Mouse (Mus musculus): ENCODE data around the gene Kat2a. TPM values are rescaled to one million over a fixed set of nuclear protein-coding genes. Genes with fewer than 3 reads are reported as not detected.
A peak's percentile ranks its signal among the peaks of the same experiment; 100 is the strongest.

Kat2a gene
- total RNA-seq, 2 experiments from 2014 or later, result 63.1 to 65.4 TPM

DNA sequence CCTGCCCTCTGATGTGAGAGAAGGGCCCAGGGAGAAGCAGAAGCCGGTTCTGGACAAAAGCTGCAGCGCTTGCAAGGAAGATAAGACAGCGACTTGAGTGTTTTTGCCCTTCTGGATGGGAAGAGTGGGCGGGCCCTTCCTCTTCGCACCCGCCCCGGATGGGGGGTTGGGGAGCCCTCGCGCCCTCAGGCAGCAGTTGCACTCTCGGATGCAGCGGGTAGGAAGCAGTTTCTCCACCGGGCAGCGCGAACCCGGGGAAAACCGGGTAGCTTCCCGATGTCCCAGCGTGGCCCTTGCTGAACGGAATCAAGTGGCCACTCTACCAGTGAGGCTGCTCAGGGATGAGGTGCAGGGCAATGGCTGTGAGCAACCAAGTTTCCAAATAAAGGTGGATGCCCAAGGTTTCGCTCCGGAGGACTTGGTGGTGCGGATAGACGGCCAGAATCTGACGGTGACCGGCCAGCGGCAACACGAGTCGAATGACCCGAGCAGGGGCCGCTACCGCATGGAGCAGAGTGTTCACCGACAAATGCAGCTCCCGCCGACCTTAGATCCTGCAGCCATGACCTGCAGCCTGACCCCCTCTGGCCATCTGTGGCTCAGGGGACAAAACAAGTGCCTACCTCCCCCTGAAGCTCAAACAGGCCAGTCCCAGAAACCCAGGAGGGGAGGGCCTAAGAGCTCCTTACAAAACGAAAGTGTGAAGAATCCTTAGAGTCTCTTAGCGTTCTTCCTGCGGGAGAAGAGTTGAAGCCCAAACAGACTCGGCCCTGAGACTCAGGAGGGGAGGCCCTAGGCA, 1.7 kb upstream of the Kat2a start, which contains the start of gene Hspb9:
Gene Hspb9, plus strand, starts transcription at position 116 of the 799 bp plus-strand sequence.
- intact Hi-C loops (cut with DNase I), result loop anchor here (2.0 kb wide), 1 partner anchor 47 kb away; no protein-coding TSS in a partner anchor
- DNase-seq (ENCODE audit: low spot score in 2 of 2), result peak; percentile 40 to 55

DNA sequence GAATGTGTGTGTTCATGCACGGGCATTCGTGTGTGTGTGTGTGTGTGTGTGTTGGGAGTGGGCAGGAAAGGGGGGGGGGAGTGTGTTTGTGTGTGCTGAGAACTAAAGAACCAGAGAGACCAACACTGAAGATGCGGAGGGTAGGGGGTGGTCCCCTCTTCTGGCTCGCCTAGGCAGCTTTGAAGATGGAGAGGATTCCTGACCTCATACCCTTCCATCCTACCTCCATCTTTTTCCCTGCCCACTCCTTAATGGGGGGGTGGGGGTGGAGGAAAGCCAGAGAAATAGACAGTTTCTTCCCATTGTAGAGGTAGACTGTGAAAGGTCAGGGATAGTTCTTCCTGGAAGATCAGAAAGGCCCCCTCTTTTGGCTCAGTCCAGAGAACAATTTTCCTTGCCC, 909 bp upstream of the Kat2a start:
- intact Hi-C loops (cut with DNase I), result no loop called here
- DNase-seq (ENCODE audit: low spot score in 2 of 2), result no peak

- DNase-seq (ENCODE audit: low spot score in 2 of 2), result no peak
- intact Hi-C loops (cut with DNase I), result no loop called here
These were observed 1.3 kb downstream of the Kat2a start for GRCm38 (mm10) chr11:100710977-100711376.

DNA sequence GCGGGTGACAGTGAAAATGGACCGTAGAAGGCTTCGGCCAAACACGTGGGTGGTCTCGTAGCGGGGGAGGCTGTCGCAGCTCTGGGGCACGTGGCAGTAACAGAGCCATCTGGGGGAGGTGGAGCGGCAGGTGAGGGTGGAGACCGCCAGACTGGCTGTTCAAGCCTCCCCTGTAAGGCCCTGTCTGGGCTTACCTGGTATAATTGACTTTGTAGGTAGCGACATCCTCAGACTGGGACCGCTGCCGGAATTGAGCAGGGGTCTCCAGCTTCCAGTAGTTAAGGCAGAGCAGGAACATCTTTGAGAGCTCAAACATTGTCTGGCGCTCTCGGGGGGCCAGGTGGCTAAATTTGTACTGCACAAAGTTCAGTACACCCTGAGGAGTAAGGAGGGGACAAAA, 1.7 kb downstream of the Kat2a start:
- intact Hi-C loops (cut with DNase I), result no loop called here
- no peak for DNase-seq (ENCODE audit: low spot score in 2 of 2)

- intact Hi-C loops (cut with DNase I), result loop anchor here (10.0 kb wide), 1 partner anchor 285 kb away; no protein-coding TSS in a partner anchor
- DNase-seq (ENCODE audit: low spot score in 2 of 2), result no peak
These were observed 3.0 kb downstream of the Kat2a start for GRCm38 (mm10) chr11:100709201-100709810.

- intact Hi-C loops (cut with DNase I), result loop anchor here (10.0 kb wide), 1 partner anchor 280 kb away; no protein-coding TSS in a partner anchor
These were observed 7.0 kb downstream of the Kat2a start for GRCm38 (mm10) chr11:100705095-100705747.

DNA sequence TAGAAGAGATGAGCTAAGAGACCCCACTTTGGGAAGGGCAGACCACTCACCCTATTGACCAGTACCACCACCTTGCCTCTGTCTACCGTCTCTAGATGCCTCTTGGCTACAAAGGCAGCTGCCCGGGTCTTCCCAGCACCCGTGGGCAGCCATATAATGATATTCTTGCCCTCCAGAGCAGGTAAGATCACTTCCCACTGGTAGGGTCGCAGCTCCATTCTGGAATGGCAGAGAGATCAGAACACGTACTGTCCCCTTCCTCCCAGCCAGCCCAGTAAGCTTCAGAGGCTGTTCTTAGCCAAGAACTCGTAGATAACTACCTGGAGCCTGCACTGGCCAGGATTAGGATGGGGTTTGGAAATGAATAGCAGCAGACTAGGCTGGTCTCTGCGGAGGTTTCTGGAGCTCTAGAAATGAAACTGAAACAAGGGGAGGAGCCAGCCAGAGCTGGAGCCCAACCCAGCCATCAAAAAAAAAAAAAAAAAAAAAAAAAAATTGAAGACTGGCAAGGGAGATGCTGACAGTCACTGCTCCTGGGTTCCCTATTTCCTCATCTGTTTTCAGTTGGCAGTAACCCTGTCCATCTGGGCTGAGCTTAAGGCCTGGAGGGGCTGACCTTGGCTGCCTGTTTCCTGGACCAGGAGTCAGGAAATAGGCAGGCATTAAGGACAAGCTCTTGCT, 8.3 kb downstream of the Kat2a start, which contains the start of gene Dhx58:
Gene Dhx58, minus strand, starts transcription at position 421 of the 681 bp plus-strand sequence.
- DNase-seq (ENCODE audit: low spot score in 2 of 2), result no peak
- intact Hi-C loops (cut with DNase I), result loop anchor here (2.0 to 10.0 kb wide), 2 partner anchors 133 to 279 kb away; no protein-coding TSS in a partner anchor

More at GRCm38 (mm10) chr11:100705095-100705747, 7.0 kb downstream of the Kat2a start:
- DNase-seq (ENCODE audit: low spot score in 2 of 2), result no peak

DNA sequence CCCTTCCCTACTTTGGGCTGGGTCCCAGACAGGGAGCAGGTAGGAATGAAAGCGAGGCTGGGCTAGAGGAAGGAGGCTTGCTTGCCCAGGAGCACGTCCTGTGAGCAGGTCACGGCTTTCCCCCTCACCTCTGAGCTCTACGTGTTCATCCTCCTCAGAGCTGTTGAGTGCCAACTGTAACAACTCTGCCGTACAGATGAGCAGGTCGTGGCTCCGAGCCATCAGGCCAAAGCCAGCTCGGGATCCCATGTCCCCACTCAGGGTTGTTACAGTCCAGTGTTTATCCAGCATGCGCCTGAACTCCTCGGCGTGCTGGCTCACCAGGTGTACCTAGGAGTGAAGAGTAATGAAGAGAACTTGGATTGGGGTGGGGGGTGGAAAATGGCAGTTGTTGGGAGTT, 8.9 kb downstream of the Kat2a start:
- intact Hi-C loops (cut with DNase I), result loop anchor here (2.0 to 10.0 kb wide), 2 partner anchors 133 to 279 kb away; no protein-coding TSS in a partner anchor
- no peak for DNase-seq (ENCODE audit: low spot score in 2 of 2)

DNA sequence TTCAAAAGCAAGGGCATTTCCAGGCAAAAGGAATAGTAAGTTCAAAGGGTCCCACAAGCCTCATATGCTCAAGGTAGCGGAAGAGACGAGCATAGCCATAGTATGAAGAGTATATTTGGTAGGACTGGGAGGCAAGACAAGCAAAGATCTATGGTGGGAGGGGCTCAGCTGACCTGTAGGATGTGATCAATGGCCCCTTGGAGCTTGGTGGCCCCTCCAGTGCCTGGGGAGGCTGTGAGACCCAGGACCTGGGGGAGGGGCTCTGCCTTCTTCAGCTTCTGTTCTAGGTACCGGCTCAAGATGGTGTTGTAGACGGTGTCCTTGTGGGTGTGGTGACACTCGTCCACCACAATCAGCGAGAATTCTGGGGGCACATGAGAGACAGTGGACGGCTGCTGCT, 9.4 kb downstream of the Kat2a start:
- DNase-seq (ENCODE audit: low spot score in 2 of 2), result no peak
- intact Hi-C loops (cut with DNase I), result loop anchor here (2.0 to 10.0 kb wide), 2 partner anchors 132 to 278 kb away; no protein-coding TSS in a partner anchor

DNA sequence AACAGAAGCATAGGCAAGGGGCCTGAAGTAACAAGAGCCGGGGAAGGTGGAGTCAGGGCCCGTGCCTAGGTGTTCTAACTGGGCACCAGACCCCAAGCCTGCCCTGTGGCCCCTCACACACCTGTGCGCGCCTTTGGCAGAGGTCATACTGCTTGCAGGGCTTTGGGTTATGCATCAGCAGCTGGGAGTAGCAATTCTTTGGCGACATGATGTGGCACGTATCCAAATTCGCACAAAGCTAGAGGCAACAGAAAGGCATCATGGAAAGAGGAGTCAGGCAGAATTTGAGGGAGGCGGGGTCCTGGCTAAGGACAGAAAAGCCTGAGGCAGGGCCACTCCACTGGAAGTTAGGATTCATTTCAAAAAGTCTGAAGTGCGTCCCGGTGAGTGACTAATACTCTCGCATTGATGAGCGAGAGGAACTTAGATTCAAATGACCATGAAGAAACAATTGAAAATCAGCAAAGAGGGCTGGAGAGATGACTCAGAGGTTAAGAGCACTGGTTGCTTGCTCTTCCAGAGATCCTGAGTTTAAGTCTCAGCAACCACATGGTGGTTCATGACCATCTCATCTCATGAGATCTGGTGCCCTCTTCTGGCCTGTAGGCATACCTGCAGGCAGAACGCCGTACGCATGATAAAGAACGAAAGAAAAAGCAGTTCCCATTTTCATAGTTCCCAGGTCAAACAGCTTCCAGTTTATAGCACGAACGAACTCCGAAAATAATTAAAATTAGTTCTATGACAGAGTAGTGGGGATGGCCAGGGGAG, 10.0 kb downstream of the Kat2a start:
- peak; percentile 40 to 59 for DNase-seq (ENCODE audit: low spot score in 2 of 2)
- intact Hi-C loops (cut with DNase I), result loop anchor here (2.0 to 10.0 kb wide), 2 partner anchors 131 to 277 kb away; no protein-coding TSS in a partner anchor

- DNase-seq (ENCODE audit: low spot score in 2 of 2), result no peak
- intact Hi-C loops (cut with DNase I), result loop anchor here (10.0 kb wide), 1 partner anchor 276 kb away; no protein-coding TSS in a partner anchor
These were observed 11.0 kb downstream of the Kat2a start for GRCm38 (mm10) chr11:100701301-100701700.

- intact Hi-C loops (cut with DNase I), result loop anchor here (10.0 kb wide), 1 partner anchor 276 kb away; no protein-coding TSS in a partner anchor
- DNase-seq (ENCODE audit: low spot score in 2 of 2), result no peak
These were observed 11.6 kb downstream of the Kat2a start for GRCm38 (mm10) chr11:100700710-100701109.

DNA sequence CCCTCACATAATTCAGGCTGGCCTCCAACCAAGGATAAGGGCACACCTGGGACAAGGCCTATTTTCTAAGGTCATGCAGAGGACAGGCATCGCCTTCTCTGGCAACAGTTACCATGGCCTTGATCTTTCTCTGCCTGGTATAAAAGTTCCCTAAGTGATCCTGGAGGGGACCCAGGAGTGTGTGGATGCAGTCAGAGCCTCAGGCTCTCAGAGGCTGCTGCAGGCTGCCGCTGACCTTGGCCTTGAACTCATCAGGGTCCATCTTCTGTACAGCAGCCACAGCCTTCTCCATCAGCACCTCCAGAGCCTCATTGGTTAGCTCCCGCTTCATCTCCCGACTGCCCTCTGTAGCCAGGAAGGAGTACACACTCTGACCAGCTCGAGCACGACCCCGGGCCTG, 14.3 kb downstream of the Kat2a start:
- intact Hi-C loops (cut with DNase I), result loop anchor here (10.0 kb wide), 1 partner anchor 343 kb away; the partner anchor contains the start of gene Hap1
- no peak for DNase-seq (ENCODE audit: low spot score in 2 of 2)

GRCm38 (mm10) chr11:100694926-100695325, 17.3 kb downstream of the Kat2a start:
- intact Hi-C loops (cut with DNase I), result loop anchor here (1.0 to 10.0 kb wide), 3 partner anchors 68 to 340 kb away; partner anchors contain the start of gene Hap1
- DNase-seq (ENCODE audit: low spot score in 2 of 2), result peak; percentile 52 to 76

GRCm38 (mm10) chr11:100693154-100693553, 19.1 kb downstream of the Kat2a start:
- no peak for DNase-seq (ENCODE audit: low spot score in 2 of 2)
- intact Hi-C loops (cut with DNase I), result loop anchor here (10.0 kb wide), 1 partner anchor 338 kb away; the partner anchor contains the start of gene Hap1

DNA sequence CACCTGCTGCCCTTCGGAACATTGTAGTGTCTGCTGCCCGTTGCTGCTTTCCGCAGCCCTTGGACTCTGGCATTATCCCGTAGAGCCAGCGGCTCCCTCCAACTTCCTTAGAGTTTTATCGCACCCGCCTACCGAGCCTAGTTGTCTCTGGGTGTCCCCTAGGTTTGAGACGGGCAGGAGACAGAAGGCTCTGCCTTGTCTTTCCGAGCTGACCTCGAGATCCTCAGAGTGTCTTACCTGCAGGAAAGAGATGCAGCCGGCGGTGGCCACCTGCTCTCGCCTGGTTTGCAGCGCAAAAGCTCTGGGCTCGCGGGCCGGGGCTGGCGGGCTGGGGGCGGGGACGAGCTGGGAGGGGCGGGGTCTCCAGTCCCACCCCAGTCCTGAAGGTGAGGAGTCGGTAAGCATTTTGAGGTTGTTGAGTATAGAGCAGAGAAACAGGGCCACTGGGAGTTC, 20.1 kb downstream of the Kat2a start, which contains the start of gene Zfp385c:
Gene Zfp385c, minus strand, starts transcription at position 292 of the 453 bp plus-strand sequence.
- intact Hi-C loops (cut with DNase I), result loop anchor here (10.0 kb wide), 1 partner anchor 337 kb away; the partner anchor contains the start of gene Hap1
- no peak for DNase-seq (ENCODE audit: low spot score in 2 of 2)

GRCm38 (mm10) chr11:100690389-100690788, 21.9 kb downstream of the Kat2a start:
- no peak for DNase-seq (ENCODE audit: low spot score in 2 of 2)
- intact Hi-C loops (cut with DNase I), result loop anchor here (10.0 kb wide), 1 partner anchor 336 kb away; the partner anchor contains the start of gene Hap1

- no peak for DNase-seq (ENCODE audit: low spot score in 2 of 2)
- intact Hi-C loops (cut with DNase I), result no loop called here
These were observed 23.8 kb downstream of the Kat2a start for GRCm38 (mm10) chr11:100688443-100688842.
